Mouse (Mus musculus): ENCODE results near the gene Prkag1.

The Prkag1 gene

GRCm38 (mm10) chr15:98853161-98853937, 22.0 kb upstream of the Prkag1 start:
- no peak for DNase-seq (ENCODE audit: extremely low spot score, low read depth, low spot score)

- no peak for DNase-seq (ENCODE audit: extremely low spot score, low read depth, low spot score)
These were observed 21.4 kb upstream of the Prkag1 start for GRCm38 (mm10) chr15:98852733-98853132.

- no peak for DNase-seq (ENCODE audit: extremely low spot score, low read depth, low spot score)
These were observed 20.8 kb upstream of the Prkag1 start for GRCm38 (mm10) chr15:98852071-98852470.

- DNase-seq (ENCODE audit: extremely low spot score, low read depth, low spot score), result no peak
These were observed 20.0 kb upstream of the Prkag1 start for GRCm38 (mm10) chr15:98851229-98851818.

GRCm38 (mm10) chr15:98850668-98851067, 19.3 kb upstream of the Prkag1 start:
- DNase-seq (ENCODE audit: extremely low spot score, low read depth, low spot score), result no peak

GRCm38 (mm10) chr15:98849956-98850600, 18.8 kb upstream of the Prkag1 start:
- DNase-seq (ENCODE audit: extremely low spot score, low read depth, low spot score), result no peak

GRCm38 (mm10) chr15:98849165-98849564, 17.8 kb upstream of the Prkag1 start:
- no peak for DNase-seq (ENCODE audit: extremely low spot score, low read depth, low spot score)

- no peak for DNase-seq (ENCODE audit: extremely low spot score, low read depth, low spot score)
These were observed 14.8 kb upstream of the Prkag1 start for GRCm38 (mm10) chr15:98846140-98846539.

- no peak for DNase-seq (ENCODE audit: extremely low spot score, low read depth, low spot score)
These were observed 13.8 kb upstream of the Prkag1 start for GRCm38 (mm10) chr15:98845149-98845548.

- DNase-seq (ENCODE audit: extremely low spot score, low read depth, low spot score), result no peak
These were observed 12.4 kb upstream of the Prkag1 start for GRCm38 (mm10) chr15:98843595-98844223.

- DNase-seq (ENCODE audit: extremely low spot score, low read depth, low spot score), result no peak
These were observed 8.6 kb upstream of the Prkag1 start for GRCm38 (mm10) chr15:98839671-98840585.

- no peak for DNase-seq (ENCODE audit: extremely low spot score, low read depth, low spot score)
These were observed 7.8 kb upstream of the Prkag1 start for GRCm38 (mm10) chr15:98839161-98839560.

GRCm38 (mm10) chr15:98837743-98838103, 6.4 kb upstream of the Prkag1 start:
- no peak for DNase-seq (ENCODE audit: extremely low spot score, low read depth, low spot score)

- no peak for DNase-seq (ENCODE audit: extremely low spot score, low read depth, low spot score)
These were observed 5.9 kb upstream of the Prkag1 start for GRCm38 (mm10) chr15:98837006-98837742.

GRCm38 (mm10) chr15:98835291-98835690, 4.0 kb upstream of the Prkag1 start:
- no peak for DNase-seq (ENCODE audit: extremely low spot score, low read depth, low spot score)

GRCm38 (mm10) chr15:98834059-98834458, 2.7 kb upstream of the Prkag1 start:
- DNase-seq (ENCODE audit: extremely low spot score, low read depth, low spot score), result no peak

GRCm38 (mm10) chr15:98833281-98833680, 2.0 kb upstream of the Prkag1 start:
- DNase-seq (ENCODE audit: extremely low spot score, low read depth, low spot score), result no peak

- DNase-seq (ENCODE audit: extremely low spot score, low read depth, low spot score), result no peak
These were observed 1.1 kb upstream of the Prkag1 start for GRCm38 (mm10) chr15:98832161-98833058.

- no peak for DNase-seq (ENCODE audit: extremely low spot score, low read depth, low spot score)
These were observed 339 bp upstream of the Prkag1 start for GRCm38 (mm10) chr15:98831684-98832035.

Data from hindlimb bud, embryonic 11.5 days (tissue).